Mouse (Mus musculus): ENCODE measurements at regions not wholly inside any gene's neighbourhood (a gene's known extent, or its start where the extent isn't known, plus 50 kb on each side); places are given as distances from the start of the nearest gene placed in this dataset.

DNA sequence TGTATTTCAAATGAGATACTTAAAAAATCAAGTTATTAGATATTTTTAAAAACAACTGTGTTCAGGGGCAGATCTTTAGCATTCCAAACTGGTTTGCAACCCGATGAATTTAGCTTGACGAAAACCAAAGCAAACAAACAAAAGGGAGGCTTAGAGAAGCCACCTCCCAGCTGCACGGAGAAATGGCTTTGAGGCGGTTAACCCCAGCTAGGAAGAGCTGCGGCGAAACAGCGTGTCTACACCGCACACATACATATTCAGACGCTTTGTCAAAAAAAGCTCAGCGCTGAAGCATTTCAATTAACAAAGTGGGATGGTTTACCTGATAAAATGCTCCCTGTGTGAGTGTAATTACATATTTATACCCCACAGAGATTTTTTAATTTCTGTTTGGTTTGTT, 123.0 kb upstream of the Ap5m1 start:
- Histone ChIP-seq H3K9me3 (no peaks in the 10 kb centered on the region), H3K4me1 (no peaks in the 10 kb centered on the region), H3K4me3 (no peak overlapping the region), H3K27me3 (ENCODE audit: insufficient read depth, poor library complexity, severe bottlenecking) (no peaks in the 10 kb centered on the region), H3K36me3 (no peaks in the 10 kb centered on the region), H3K27ac (no peak overlapping the region)
- 68% methylated on average over 10 of the region's 10 CpGs for WGBS
- no peak for DNase-seq (ENCODE audit: low spot score)

DNA sequence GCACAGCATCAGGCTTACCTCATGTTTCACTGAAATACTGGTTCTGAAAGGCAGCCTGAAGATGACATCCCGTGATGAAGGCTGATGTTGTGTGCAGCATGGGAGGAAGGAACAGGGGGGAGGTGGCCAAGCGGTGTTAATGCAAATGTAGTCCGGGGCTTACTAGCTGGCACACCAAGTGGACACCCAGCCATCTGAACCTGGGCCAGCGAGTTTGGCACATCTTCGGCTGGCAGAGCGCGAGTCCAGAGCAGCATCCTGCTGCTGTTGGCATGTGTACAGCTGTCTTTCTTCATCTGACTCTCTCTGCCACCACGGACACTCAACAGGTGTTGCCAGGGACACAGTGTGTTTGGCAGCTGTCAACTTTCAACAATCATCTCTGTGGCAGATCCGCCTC, 135.0 kb upstream of the Ap5m1 start:
- no peaks in the 10 kb centered on the region for H3K27me3 ChIP-seq (ENCODE audit: insufficient read depth, poor library complexity, severe bottlenecking)
- DNase-seq (ENCODE audit: low spot score): no peak
- no peak overlapping the region for H3K4me3 ChIP-seq
- no peaks in the 10 kb centered on the region for H3K9me3 ChIP-seq
- WGBS: 86% methylated on average over 9 of the region's 9 CpGs
- H3K36me3 ChIP-seq: no peaks in the 10 kb centered on the region
- H3K4me1 ChIP-seq: no peaks in the 10 kb centered on the region
- H3K27ac ChIP-seq: no peak overlapping the region

DNA sequence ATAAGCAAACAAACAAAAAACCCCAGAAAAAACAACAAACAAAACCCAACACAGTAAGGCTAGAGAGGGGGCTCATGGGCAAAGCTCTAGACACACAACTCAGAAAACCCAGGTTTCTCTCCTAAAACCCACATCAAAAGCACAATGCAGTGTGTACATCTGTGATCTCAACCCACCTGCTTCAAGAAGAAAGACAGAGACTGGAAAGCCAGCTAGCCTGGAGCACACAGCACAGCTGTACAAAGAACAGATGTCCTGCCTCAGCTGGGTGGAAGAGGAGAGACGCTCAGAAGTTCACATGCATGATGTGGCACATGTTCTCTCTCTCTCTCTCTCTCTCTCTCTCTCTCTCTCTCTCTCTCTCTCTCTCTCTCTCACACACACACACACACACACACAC, 140.0 kb upstream of the Ap5m1 start:
- Histone ChIP-seq H3K9me3 (no peaks in the 10 kb centered on the region), H3K27me3 (ENCODE audit: insufficient read depth, poor library complexity, severe bottlenecking) (no peaks in the 10 kb centered on the region), H3K36me3 (no peaks in the 10 kb centered on the region), H3K4me1 (no peaks in the 10 kb centered on the region), H3K4me3 (no peak overlapping the region), H3K27ac (no peak overlapping the region)
- no peak for DNase-seq (ENCODE audit: low spot score)
- 92% methylated on average over 1 of the region's 1 CpGs for WGBS

- Histone ChIP-seq H3K4me1 (0 out of 2 replicates have a peak, but pooled peaks cover 4% of the 10 kb centered on the region), H3K4me3 (no peak overlapping the region), H3K27me3 (ENCODE audit: insufficient read depth, poor library complexity, severe bottlenecking) (no peaks in the 10 kb centered on the region), H3K9me3 (no peaks in the 10 kb centered on the region), H3K27ac (no peak overlapping the region), H3K36me3 (no peaks in the 10 kb centered on the region)
- WGBS: 67% methylated on average over 13 of the region's 13 CpGs
- DNase-seq (ENCODE audit: low spot score): no peak
Observed at GRCm38 (mm10) chr14:48909420-48909819, 156.5 kb upstream of the Ap5m1 start.

DNA sequence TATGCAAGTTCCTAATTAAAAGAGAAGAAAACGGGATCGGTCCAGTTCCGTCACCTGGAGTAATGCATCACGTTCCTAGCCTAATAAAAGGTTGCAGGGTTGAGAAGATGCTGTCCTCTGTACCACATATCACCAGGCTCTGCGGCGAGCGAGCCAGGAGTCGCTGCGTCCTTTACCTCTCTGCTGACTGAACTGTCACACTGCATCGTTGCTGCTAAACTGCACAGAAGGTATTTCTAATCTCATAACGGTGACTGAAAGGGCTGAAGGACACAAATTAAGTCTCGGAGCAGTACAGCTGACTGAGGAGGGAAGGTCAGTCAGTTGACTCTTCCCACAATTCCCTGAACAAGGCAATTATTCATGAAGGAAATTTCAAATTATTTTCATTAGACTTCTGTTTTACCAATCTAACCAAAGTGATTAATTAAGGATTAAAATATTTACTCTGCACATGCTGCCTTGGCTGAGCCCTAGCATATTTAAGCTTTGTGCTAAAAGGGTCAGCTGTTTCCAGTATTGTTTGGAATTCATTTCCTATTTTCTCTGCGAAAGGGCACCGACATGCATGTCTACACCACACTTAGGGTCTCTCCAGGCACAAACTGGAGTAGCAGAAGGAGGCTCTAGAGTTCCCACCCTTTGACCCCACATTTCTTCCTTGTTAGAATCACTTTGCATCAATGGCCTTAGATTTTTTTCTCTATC, 157.8 kb upstream of the Ap5m1 start:
- WGBS: 75% methylated on average over 14 of the region's 14 CpGs
- Histone ChIP-seq H3K4me3 (no peak overlapping the region), H3K27me3 (ENCODE audit: insufficient read depth, poor library complexity, severe bottlenecking) (no peaks in the 10 kb centered on the region), H3K36me3 (no peaks in the 10 kb centered on the region), H3K4me1 (0 out of 2 replicates have a peak, but pooled peaks cover 4% of the 10 kb centered on the region), H3K9me3 (no peaks in the 10 kb centered on the region), H3K27ac (no peak overlapping the region)
- no peak for DNase-seq (ENCODE audit: low spot score)

GRCm38 (mm10) chr14:48907403-48907973, 158.4 kb upstream of the Ap5m1 start:
- Histone ChIP-seq H3K4me3 (no peak overlapping the region), H3K4me1 (0 out of 2 replicates have a peak, but pooled peaks cover 4% of the 10 kb centered on the region), H3K27me3 (ENCODE audit: insufficient read depth, poor library complexity, severe bottlenecking) (no peaks in the 10 kb centered on the region), H3K9me3 (no peaks in the 10 kb centered on the region), H3K27ac (no peak overlapping the region), H3K36me3 (no peaks in the 10 kb centered on the region)
- no peak for DNase-seq (ENCODE audit: low spot score)
- WGBS: 76% methylated on average over 6 of the region's 6 CpGs

DNA sequence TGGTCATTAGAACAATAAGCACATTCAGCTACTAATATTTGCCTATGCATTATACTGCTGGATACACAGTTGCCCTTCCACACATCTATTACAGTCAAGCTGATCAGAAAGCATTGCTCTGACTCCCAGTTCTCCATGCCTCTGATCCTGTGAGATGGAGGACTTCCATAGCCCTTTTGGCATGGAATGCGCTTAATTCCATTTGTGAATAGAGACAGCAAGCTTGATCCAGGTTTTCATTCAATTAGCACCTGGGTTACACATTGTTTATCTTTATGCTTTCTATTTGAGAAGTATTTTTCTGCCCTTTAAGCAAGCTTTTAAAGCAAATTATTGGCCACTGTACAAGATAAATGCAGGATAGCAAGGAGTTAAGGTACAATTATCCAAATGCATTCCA, 158.9 kb upstream of the Ap5m1 start:
- Histone ChIP-seq H3K4me1 (0 out of 2 replicates have a peak, but pooled peaks cover 4% of the 10 kb centered on the region), H3K36me3 (no peaks in the 10 kb centered on the region), H3K4me3 (no peak overlapping the region), H3K27me3 (ENCODE audit: insufficient read depth, poor library complexity, severe bottlenecking) (no peaks in the 10 kb centered on the region), H3K27ac (no peak overlapping the region), H3K9me3 (no peaks in the 10 kb centered on the region)
- 88% methylated on average over 1 of the region's 1 CpGs for WGBS
- no peak for DNase-seq (ENCODE audit: low spot score)

DNA sequence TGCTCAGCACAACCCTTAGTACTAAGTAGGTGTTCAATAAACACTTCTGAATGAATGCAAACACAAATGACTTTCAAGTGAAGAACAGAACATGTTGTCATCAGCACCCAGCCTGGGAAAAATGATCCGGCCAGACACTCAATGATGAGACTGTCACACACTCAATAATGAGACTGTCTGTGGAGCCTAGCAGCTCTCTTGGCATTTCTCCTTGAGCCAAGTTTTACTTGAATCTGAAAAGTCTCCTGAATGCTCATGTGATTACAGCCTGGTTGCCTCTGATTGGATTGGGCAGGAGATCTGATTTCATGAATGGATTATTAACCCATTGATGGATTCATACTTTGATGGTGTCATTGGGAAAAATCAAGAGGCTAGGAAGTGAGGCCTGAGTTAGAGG, 161.3 kb upstream of the Ap5m1 start:
- no peak overlapping the region for H3K4me3 ChIP-seq
- 84% methylated on average over 1 of the region's 1 CpGs for WGBS
- H3K4me1 ChIP-seq: 0 out of 2 replicates have a peak, but pooled peaks cover 4% of the 10 kb centered on the region
- no peak overlapping the region for H3K27ac ChIP-seq
- DNase-seq (ENCODE audit: low spot score): no peak
- no peaks in the 10 kb centered on the region for H3K27me3 ChIP-seq (ENCODE audit: insufficient read depth, poor library complexity, severe bottlenecking)
- H3K36me3 ChIP-seq: no peaks in the 10 kb centered on the region
- H3K9me3 ChIP-seq: no peaks in the 10 kb centered on the region

DNA sequence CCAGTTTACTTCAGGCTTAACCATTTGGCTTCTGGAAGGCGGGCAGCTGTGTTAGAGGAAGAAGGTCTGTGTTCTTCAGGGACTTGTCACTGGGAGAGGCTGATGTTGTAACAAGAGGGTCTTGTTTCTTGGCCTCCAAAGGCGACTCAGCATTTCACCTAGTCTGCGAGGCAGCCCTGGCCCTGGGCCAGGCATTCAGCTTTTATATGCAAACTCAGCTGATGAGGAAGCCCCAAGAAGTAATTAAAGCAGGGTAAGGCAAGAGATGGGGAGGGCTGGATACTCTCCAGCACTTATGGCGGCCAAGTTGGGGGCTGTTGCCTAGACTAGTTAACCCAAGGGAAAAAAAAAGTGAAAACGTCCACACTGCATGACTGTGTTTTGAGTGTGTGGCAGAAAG, 162.4 kb upstream of the Ap5m1 start:
- H3K27ac ChIP-seq: no peak overlapping the region
- no peaks in the 10 kb centered on the region for H3K4me1 ChIP-seq
- H3K36me3 ChIP-seq: no peaks in the 10 kb centered on the region
- no peaks in the 10 kb centered on the region for H3K9me3 ChIP-seq
- no peak for DNase-seq (ENCODE audit: low spot score)
- 42% methylated on average over 5 of the region's 5 CpGs for WGBS
- H3K27me3 ChIP-seq (ENCODE audit: insufficient read depth, poor library complexity, severe bottlenecking): no peaks in the 10 kb centered on the region
- no peak overlapping the region for H3K4me3 ChIP-seq

DNA sequence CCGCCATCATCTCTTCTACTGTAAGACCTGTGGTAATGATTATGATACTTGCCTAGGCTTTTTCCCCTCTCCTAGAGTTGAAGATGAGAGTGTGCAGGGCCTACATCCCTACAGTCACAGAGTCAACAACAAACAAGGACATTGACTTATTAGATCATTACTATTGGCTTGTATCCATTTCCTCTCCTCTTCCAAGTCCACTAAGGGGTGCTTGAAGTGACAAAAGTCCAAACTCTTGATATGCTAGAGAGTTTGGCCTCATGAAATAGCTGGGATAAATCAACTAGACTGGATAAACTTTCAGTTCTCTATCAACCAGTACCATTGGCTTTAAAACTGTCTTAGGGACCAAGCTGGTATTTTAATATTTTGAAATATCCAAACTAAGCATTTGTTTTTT, 165.7 kb upstream of the Ap5m1 start:
- WGBS: 91% methylated on average over 1 of the region's 1 CpGs
- no peaks in the 10 kb centered on the region for H3K4me1 ChIP-seq
- H3K27ac ChIP-seq: no peak overlapping the region
- no peaks in the 10 kb centered on the region for H3K9me3 ChIP-seq
- H3K27me3 ChIP-seq (ENCODE audit: insufficient read depth, poor library complexity, severe bottlenecking): no peaks in the 10 kb centered on the region
- H3K36me3 ChIP-seq: no peaks in the 10 kb centered on the region
- H3K4me3 ChIP-seq: no peak overlapping the region
- DNase-seq (ENCODE audit: low spot score): no peak

DNA sequence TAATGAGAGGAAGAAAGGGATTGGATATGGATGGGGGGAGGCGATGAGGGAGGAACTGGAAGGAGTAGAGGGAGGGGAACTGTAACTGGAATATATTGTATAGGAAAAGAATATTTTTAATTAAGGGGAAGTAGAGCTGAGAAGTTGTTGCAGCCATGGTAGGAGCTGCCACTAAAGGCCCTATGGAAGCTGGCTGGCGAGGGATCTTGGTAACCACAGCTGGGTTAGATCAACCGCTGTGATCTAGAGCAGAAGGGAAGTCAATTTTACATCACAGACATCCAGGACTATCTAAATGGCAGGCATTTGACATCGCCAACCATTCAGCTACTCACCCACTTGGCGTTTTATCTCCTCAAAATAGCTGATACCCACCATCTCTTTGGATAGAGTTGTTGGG, 168.8 kb upstream of the Ap5m1 start:
- H3K36me3 ChIP-seq: no peaks in the 10 kb centered on the region
- 84% methylated on average over 5 of the region's 5 CpGs for WGBS
- H3K27ac ChIP-seq: no peak overlapping the region
- H3K4me1 ChIP-seq: no peaks in the 10 kb centered on the region
- H3K27me3 ChIP-seq (ENCODE audit: insufficient read depth, poor library complexity, severe bottlenecking): no peaks in the 10 kb centered on the region
- H3K9me3 ChIP-seq: no peaks in the 10 kb centered on the region
- no peak overlapping the region for H3K4me3 ChIP-seq
- DNase-seq (ENCODE audit: low spot score): no peak

GRCm38 (mm10) chr14:48896235-48896634, 169.7 kb upstream of the Ap5m1 start:
- Histone ChIP-seq H3K9me3 (no peaks in the 10 kb centered on the region), H3K27ac (no peak overlapping the region), H3K4me3 (no peak overlapping the region), H3K36me3 (no peaks in the 10 kb centered on the region), H3K27me3 (ENCODE audit: insufficient read depth, poor library complexity, severe bottlenecking) (no peaks in the 10 kb centered on the region), H3K4me1 (no peaks in the 10 kb centered on the region)
- WGBS: 90% methylated on average over 7 of the region's 7 CpGs
- no peak for DNase-seq (ENCODE audit: low spot score)

DNA sequence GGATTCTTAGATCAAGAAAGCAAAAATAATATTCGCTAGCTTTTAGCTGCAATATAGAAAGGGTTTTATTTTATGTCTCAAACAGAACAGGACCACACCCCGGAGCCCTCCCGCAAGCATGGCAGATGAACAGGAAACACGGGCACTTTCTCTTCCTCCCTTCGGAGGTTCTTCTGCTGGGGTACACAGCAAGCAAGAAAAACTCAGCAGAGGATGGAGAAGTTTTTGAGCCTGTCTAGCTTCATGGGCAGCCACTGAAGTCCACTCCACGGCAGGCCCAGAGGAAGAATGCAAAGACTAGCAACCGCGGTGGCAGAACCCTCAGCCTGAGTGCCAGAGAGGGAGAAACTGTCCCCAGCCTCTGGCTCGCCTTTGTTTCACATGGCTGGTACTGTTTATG, 174.7 kb upstream of the Ap5m1 start:
- Histone ChIP-seq H3K4me3 (no peak overlapping the region), H3K4me1 (0 out of 2 replicates have a peak, but pooled peaks cover 2% of the 10 kb centered on the region), H3K9me3 (no peaks in the 10 kb centered on the region), H3K27me3 (ENCODE audit: insufficient read depth, poor library complexity, severe bottlenecking) (0 out of 2 replicates have a peak, but pooled peaks cover 2% of the 10 kb centered on the region), H3K36me3 (no peaks in the 10 kb centered on the region), H3K27ac (no peak overlapping the region)
- WGBS: 81% methylated on average over 9 of the region's 9 CpGs
- no peak for DNase-seq (ENCODE audit: low spot score)
